Mouse (Mus musculus): ENCODE data around the gene Gja3.
"Not testable (repeated sequence)": the region's sequence is repeated elsewhere in the genome, so short reads cannot be mapped to it uniquely, and the experiment has no call there.

The Gja3 gene

DNA sequence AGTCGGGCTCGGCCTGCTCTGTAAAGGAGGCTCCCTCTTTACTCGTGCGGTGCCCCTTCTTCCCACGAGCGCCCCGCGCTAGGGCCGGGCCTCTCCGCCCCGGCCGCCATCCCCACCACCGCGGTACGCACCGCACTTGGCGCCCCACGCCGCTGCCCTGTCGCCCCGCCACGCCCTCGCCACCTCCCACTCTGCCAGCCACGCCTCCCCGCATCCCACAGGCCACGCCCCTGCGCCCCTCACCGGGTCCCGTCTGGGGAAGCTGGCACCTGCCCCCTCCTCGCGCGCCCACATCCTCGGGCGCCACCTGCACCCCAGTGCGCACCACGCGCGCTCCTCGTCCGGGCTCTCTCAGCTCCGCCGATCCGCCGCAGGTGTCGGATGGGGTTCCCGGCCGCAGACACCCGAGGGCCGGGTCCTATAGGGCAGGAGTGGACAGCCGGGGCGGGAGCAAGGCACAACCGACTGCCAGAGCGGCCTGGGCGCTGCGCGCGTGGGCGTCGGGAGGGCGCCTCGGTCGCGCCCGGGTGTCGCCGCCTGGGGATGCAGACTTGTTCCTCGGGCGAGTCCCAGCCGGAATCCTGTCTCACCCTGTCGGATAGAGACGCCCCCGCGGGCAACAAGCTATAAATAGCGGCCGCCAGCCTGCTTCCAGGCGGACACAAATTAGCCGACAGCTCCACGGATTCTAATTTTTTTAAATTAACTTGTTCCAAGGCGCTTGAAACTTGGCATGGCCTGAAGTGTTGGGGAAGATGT lies at the start of gene Gja3:
TSS of gene Gja3 (minus strand) at position 538 of the 759 bp plus-strand sequence.
- DNase-seq (ENCODE audit: low read depth) = no peak

GRCm38 (mm10) chr14:57107091-57107490 lies 49.2 kb upstream of the Gja3 start:
- DNase-seq (ENCODE audit: low read depth) = no peak

DNA sequence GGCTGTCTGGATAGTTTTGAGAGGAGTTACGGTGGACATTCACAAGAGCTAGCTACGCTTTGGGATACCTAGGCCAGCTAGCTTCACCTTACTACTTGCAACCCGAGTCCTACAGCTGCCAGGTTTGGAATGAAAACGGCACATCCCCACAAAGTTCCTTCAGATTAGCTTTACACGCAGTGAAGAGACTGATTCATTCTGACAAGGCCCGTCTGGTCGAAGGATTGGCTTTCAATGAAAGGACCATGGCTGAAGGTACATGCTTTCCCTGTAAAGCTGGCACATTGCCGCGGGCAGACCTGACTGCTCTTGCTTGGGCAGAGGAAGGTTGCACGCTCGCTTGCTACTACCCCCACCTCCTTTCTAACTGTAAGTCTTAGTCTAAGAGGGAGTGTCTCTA lies 47.8 kb upstream of the Gja3 start:
- no peak for DNase-seq (ENCODE audit: low read depth)

GRCm38 (mm10) chr14:57105111-57105510 lies 47.2 kb upstream of the Gja3 start:
- DNase-seq (ENCODE audit: low read depth) = no peak

DNA sequence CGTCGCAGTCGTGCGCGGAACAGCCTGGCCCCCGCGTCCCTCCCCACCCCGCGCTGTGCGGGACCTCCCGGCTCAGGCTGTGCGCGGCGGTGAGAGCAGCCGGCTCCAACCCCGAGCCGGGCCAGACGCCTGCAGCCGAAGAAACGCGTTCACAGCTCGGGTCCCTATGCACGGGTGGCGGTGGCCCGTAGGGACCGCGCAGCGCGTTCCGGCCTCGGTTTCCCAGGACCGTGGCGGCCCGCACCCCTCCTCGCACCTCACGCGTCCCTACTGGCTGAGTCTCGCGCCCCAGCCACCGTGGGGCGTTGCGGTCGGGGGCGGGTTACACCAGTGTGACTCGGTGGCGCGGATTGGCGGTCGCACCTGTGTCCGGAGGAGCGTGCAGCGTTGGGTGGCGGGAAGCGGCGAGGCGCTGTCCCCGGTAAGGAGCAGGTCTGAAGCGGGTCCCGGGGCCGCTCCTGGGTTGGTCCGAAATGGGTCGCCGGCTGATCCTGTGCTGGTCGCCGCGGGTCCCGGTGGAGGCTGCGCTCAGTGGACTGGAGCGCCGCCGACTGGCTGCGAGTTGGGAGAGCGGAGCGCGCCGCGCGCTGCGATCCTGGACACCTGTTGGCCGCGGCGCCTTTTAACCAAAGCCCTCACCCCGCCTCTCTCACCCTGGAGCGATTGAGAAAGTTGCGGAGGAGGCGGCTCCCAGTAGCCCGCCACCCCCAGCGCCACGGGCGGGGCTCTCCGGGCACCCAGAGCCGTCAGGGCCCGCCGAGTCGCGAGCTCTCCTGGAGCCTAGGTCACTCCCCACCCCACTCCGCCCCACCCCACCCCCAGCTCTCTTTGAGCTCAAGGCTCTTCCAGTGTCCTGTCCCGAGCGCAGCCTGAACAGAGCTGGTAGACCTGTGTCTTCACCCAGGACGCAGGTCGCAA lies 46.5 kb upstream of the Gja3 start, which contains the start of gene Gjb2:
TSS of gene Gjb2 (minus strand) at position 597 of the 918 bp plus-strand sequence.
- no peak for DNase-seq (ENCODE audit: low read depth)

DNA sequence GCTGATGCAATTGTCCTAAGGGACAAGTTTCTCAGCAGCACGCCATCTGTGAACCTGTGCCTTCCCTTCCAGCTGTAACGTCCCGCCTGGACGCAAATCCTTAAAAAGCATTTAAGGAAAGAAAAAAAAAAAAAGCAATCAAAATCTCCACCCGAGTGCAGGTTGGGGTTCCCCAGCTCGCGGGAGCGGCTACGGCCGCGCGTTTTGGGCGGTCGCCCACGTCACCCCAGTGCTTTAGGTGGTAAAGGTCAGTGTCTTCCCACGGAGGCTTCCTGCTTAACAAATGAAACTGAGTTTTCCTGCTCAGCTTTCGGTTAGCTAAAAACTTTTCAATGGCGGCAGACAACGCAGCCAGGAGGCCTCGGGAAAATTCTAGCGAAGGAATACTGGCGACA lies 45.8 kb upstream of the Gja3 start:
- no peak for DNase-seq (ENCODE audit: low read depth)

- no peak for DNase-seq (ENCODE audit: low read depth)
These were observed 45.2 kb upstream of the Gja3 start for GRCm38 (mm10) chr14:57103121-57103520.

DNA sequence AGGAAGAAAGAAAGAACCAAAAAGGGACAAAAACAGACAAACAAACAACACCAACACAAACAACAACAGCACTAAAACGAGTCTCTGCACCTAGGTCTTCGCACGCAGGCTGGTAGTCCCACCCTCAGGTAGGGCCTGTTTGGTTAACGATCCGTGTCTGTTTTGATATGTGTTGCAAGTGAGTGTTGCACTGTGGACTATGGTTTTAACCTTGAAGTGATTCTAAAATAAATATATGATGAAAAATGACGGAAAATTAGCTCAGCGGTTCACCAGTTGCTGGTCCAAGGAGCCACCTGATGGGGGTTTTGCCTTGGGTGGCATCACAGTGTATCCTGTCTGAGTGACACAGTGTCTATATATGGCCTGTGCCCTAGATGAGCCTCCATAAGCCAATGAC lies 43.7 kb upstream of the Gja3 start:
- no peak for DNase-seq (ENCODE audit: low read depth)

DNA sequence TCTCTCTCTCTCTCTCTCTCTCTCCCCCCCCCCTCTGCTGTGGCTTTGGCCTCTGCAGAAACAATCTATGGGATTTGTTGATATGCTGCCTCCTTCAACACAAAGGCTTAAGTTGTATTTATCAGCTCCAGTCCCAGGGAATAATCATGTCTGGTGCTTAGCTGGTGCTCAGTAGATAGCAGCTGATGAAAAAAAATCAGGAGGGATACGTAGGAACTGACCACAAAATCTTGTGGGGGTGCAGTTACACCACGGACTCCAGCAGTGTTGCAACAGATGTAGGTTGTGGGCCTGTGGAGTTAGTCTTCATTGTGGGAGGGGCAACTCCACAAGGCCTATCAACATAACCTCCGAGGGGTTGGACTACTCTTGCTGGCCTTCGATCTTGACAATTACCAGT lies 38.0 kb upstream of the Gja3 start:
- DNase-seq (ENCODE audit: low read depth) = no peak

- no peak for DNase-seq (ENCODE audit: low read depth)
These were observed 35.1 kb upstream of the Gja3 start for GRCm38 (mm10) chr14:57093029-57093428.

- DNase-seq (ENCODE audit: low read depth) = no peak
These were observed 32.1 kb upstream of the Gja3 start for GRCm38 (mm10) chr14:57090001-57090400.

DNA sequence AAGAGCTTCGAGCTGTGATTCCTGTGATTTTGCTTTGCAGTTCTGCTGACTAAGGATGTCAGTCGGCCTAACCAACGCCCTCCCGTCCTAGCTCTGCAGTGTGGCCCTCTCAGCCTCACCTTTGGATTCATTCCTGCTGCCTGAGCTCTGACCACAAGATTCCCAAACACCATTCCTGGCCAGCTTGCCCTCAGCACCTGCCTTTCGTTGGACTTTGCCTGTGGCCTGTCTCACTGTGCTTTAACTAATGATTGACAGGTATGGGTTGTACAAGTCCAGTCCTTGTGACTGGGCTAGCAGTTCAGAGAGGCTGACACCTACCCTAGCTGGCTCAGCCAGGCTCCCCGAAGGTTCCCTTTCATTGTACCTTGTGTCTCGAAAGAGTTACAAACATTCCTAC lies 31.2 kb upstream of the Gja3 start:
- DNase-seq (ENCODE audit: low read depth) = no peak

GRCm38 (mm10) chr14:57084180-57084668 lies 26.3 kb upstream of the Gja3 start:
- peak; percentile 37 for DNase-seq (ENCODE audit: low read depth)

- DNase-seq (ENCODE audit: low read depth) = no peak
These were observed 25.0 kb upstream of the Gja3 start for GRCm38 (mm10) chr14:57082863-57083262.

DNA sequence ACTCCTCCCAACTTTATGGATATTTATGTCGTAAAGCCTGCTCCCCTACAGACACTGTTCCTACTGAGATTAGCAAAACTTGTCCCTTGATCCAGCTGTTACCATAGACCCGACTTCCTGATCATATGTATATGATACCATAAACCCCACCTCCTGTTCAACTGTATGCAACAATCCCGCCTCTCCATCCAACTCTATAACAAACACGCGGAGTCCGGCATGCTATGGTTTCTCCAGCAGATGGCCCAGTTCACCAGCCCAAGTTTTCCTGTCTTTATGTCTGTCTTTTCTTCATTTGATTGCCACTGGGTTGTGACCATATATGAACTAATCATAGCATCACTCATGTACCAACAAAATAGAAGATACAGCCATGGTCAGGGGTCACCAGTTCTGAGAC lies 17.6 kb upstream of the Gja3 start:
- DNase-seq (ENCODE audit: low read depth) = no peak

DNA sequence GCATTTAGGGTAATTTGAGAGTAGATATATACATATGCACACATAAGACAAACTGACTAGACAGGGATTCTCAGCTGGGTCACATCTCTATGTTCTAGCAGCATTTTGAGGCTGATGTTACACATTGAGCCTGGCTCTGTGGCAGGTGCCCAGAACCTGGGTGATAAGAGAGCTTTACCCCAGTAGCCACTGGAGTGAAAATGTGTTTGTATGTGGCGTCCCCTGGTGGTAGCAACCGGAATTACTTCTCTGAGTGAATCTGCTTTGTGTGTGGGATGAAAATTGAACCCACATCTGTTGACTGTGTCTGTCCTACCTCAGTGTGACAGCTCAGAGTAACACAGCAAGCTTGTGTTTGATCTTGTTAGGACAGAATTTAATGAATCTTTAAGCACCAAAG lies 12.0 kb upstream of the Gja3 start:
- DNase-seq (ENCODE audit: low read depth) = not testable (repeated sequence)

GRCm38 (mm10) chr14:57066053-57066452 lies 8.2 kb upstream of the Gja3 start:
- DNase-seq (ENCODE audit: low read depth) = no peak

- peak; percentile 20 for DNase-seq (ENCODE audit: low read depth)
These were observed 2.2 kb upstream of the Gja3 start for GRCm38 (mm10) chr14:57060052-57060451.

DNA sequence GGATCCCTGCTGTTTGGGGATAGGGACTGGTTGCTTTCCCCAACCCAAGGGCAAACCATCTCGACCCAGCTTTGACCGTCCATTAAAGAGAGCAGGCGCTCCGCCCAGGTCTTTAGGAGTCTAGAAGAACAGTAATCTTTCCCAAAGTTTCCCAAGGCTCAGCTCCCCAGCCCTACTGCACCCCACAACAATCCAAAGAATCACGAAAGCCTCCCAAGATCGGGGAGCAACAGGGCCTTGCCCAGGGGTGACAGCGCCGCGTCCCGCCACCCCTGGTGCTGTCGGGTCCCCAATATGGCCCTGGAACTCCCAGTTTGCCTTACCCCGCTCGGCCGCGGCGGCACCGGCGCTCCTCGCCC lies 717 bp downstream of the Gja3 start:
- DNase-seq (ENCODE audit: low read depth) = no peak

- DNase-seq (ENCODE audit: low read depth) = no peak
These were observed 5.2 kb downstream of the Gja3 start for GRCm38 (mm10) chr14:57052713-57053112.

- DNase-seq (ENCODE audit: low read depth) = no peak
These were observed 14.0 kb downstream of the Gja3 start for GRCm38 (mm10) chr14:57043863-57044262.

DNA sequence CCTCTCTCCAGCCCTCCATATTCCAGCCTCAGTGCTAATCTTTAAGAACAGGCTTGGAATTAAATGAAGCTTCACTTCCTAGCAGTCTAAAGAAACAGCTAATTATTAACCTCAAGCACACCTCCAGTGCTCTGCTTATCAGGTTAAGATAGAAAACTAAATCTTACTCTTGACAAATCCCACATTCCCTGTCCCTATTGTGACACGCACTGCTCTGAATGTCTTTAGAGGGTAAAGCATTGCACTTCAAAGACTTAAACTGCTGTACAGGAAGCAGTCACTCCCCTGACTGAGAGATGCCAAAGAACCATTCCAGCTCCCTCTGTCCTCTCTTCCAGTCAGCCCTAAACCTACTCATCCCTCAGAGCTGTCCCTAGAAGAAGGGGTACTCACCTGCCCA lies 16.5 kb downstream of the Gja3 start:
- no peak for DNase-seq (ENCODE audit: low read depth)

GRCm38 (mm10) chr14:57034926-57035498 lies 22.9 kb downstream of the Gja3 start:
- no peak for DNase-seq (ENCODE audit: low read depth)
